Mouse (Mus musculus): ENCODE results near the gene Pank4. TPM values are rescaled to one million over a fixed set of nuclear protein-coding genes. Genes with fewer than 3 reads are reported as not detected.

Pank4 gene
- polyA plus RNA-seq, 1 experiment from 2014 or later: 44.9 TPM

GRCm38 (mm10) chr4:155009216-155009615 is 45.3 kb downstream of the Pank4 start:
- no peaks in the 10 kb centered on the region for H3K9me3 ChIP-seq
- no peaks in the 10 kb centered on the region for H3K36me3 ChIP-seq (replicated peaks)
- H3K4me1 ChIP-seq: no peaks in the 10 kb centered on the region
- 90% methylated on average over 3 of the region's 3 CpGs for WGBS
- no peak overlapping the region for H3K27ac ChIP-seq
- no peak overlapping the region for H3K4me2 ChIP-seq
- H3K9ac ChIP-seq: no peak overlapping the region
- no peak for ATAC-seq (replicated peaks)
- no peaks in the 10 kb centered on the region for H3K27me3 ChIP-seq (replicated peaks)
- no peak overlapping the region for H3K4me3 ChIP-seq

GRCm38 (mm10) chr4:155010870-155011269 is 46.9 kb downstream of the Pank4 start:
- no peak overlapping the region for H3K4me3 ChIP-seq

GRCm38 (mm10) chr4:155011312-155012025 is 47.5 kb downstream of the Pank4 start:
- Histone ChIP-seq H3K27ac (no peak overlapping the region), H3K4me1 (peaks cover 4% of the 10 kb centered on the region; the same call in 1 of the 2 replicates)

More at GRCm38 (mm10) chr4:155010870-155011269, 46.9 kb downstream of the Pank4 start:
- H3K4me2 ChIP-seq: no peak overlapping the region
- no peaks in the 10 kb centered on the region for H3K36me3 ChIP-seq (replicated peaks)
- H3K9ac ChIP-seq: no peak overlapping the region
- no peak overlapping the region for H3K27ac ChIP-seq
- H3K27me3 ChIP-seq (replicated peaks): no peaks in the 10 kb centered on the region
- no peaks in the 10 kb centered on the region for H3K9me3 ChIP-seq
- ATAC-seq (replicated peaks): no peak
- WGBS: 72% methylated on average over 5 of the region's 5 CpGs
- peaks cover 4% of the 10 kb centered on the region; the same call in 1 of the 2 replicates for H3K4me1 ChIP-seq

GRCm38 (mm10) chr4:155012115-155012514 is 48.2 kb downstream of the Pank4 start:
- Histone ChIP-seq H3K4me3 (no peak overlapping the region), H3K36me3 (replicated peaks) (no peaks in the 10 kb centered on the region), H3K27me3 (replicated peaks) (no peaks in the 10 kb centered on the region), H3K9ac (no peak overlapping the region), H3K4me2 (no peak overlapping the region), H3K4me1 (peaks cover 7% of the 10 kb centered on the region; the same call in 1 of the 2 replicates), H3K27ac (no peak overlapping the region), H3K9me3 (no peaks in the 10 kb centered on the region)
- WGBS: 65% methylated on average over 2 of the region's 2 CpGs
- no peak for ATAC-seq (replicated peaks)

More at GRCm38 (mm10) chr4:155011312-155012025, 47.5 kb downstream of the Pank4 start:
- no peak for ATAC-seq (replicated peaks)
- no peaks in the 10 kb centered on the region for H3K36me3 ChIP-seq (replicated peaks)
- no peak overlapping the region for H3K9ac ChIP-seq
- no peaks in the 10 kb centered on the region for H3K27me3 ChIP-seq (replicated peaks)
- no peak overlapping the region for H3K4me2 ChIP-seq
- WGBS: 77% methylated on average over 8 of the region's 8 CpGs
- no peaks in the 10 kb centered on the region for H3K9me3 ChIP-seq
- H3K4me3 ChIP-seq: no peak overlapping the region

GRCm38 (mm10) chr4:155012788-155013187 is 48.9 kb downstream of the Pank4 start:
- ATAC-seq (replicated peaks): peak; percentile 65; the same call in 1 of the 2 replicates
- WGBS: 8% methylated on average over 4 of the region's 4 CpGs
- H3K4me1 ChIP-seq: peaks cover 10% of the 10 kb centered on the region; the same call in 1 of the 2 replicates

GRCm38 (mm10) chr4:155014244-155014643 is 50.3 kb downstream of the Pank4 start:
- Histone ChIP-seq H3K4me1 (peaks cover 19% of the 10 kb centered on the region), H3K9ac (no peak overlapping the region), H3K27me3 (replicated peaks) (no peaks in the 10 kb centered on the region), H3K36me3 (replicated peaks) (no peaks in the 10 kb centered on the region), H3K4me3 (no peak overlapping the region), H3K27ac (no peak overlapping the region), H3K4me2 (no peak overlapping the region), H3K9me3 (no peaks in the 10 kb centered on the region)
- ATAC-seq (replicated peaks): no peak
- WGBS: 49% methylated on average over 14 of the region's 14 CpGs

More at GRCm38 (mm10) chr4:155012788-155013187, 48.9 kb downstream of the Pank4 start:
- H3K4me3 ChIP-seq: no peak overlapping the region
- no peaks in the 10 kb centered on the region for H3K36me3 ChIP-seq (replicated peaks)
- no peak overlapping the region for H3K4me2 ChIP-seq
- no peak overlapping the region for H3K27ac ChIP-seq
- H3K9me3 ChIP-seq: no peaks in the 10 kb centered on the region
- H3K27me3 ChIP-seq (replicated peaks): no peaks in the 10 kb centered on the region
- H3K9ac ChIP-seq: no peak overlapping the region

- no peak for ATAC-seq (replicated peaks)
- H3K9me3 ChIP-seq: no peaks in the 10 kb centered on the region
- H3K27ac ChIP-seq: no peak overlapping the region
- no peak overlapping the region for H3K9ac ChIP-seq
- H3K27me3 ChIP-seq (replicated peaks): no peaks in the 10 kb centered on the region
- 73% methylated on average over 12 of the region's 12 CpGs for WGBS
- H3K36me3 ChIP-seq (replicated peaks): no peaks in the 10 kb centered on the region
- peaks cover 25% of the 10 kb centered on the region for H3K4me1 ChIP-seq
- no peak overlapping the region for H3K4me2 ChIP-seq
- H3K4me3 ChIP-seq: no peak overlapping the region
These were observed 50.9 kb downstream of the Pank4 start for GRCm38 (mm10) chr4:155014791-155015190.

- Histone ChIP-seq H3K4me1 (peaks cover 30% of the 10 kb centered on the region), H3K27me3 (replicated peaks) (no peaks in the 10 kb centered on the region), H3K9me3 (no peaks in the 10 kb centered on the region), H3K27ac (no peak overlapping the region), H3K36me3 (replicated peaks) (no peaks in the 10 kb centered on the region), H3K4me2 (no peak overlapping the region), H3K4me3 (no peak overlapping the region), H3K9ac (no peak overlapping the region)
- WGBS: 81% methylated on average over 4 of the region's 4 CpGs
- ATAC-seq (replicated peaks): no peak
These were observed 51.6 kb downstream of the Pank4 start for GRCm38 (mm10) chr4:155015550-155015949.

- Histone ChIP-seq H3K27me3 (replicated peaks) (no peaks in the 10 kb centered on the region), H3K27ac (no peak overlapping the region), H3K4me1 (peaks cover 40% of the 10 kb centered on the region), H3K9ac (no peak overlapping the region), H3K36me3 (replicated peaks) (no peaks in the 10 kb centered on the region), H3K4me2 (no peak overlapping the region), H3K4me3 (no peak overlapping the region), H3K9me3 (no peaks in the 10 kb centered on the region)
- no peak for ATAC-seq (replicated peaks)
- WGBS: 63% methylated on average over 11 of the region's 11 CpGs
These were observed 52.9 kb downstream of the Pank4 start for GRCm38 (mm10) chr4:155016807-155017206.

GRCm38 (mm10) chr4:155017253-155017878 is 53.4 kb downstream of the Pank4 start:
- Histone ChIP-seq H3K4me3 (no peak overlapping the region), H3K27ac (no peak overlapping the region), H3K4me2 (no peak overlapping the region), H3K27me3 (replicated peaks) (no peaks in the 10 kb centered on the region), H3K36me3 (replicated peaks) (no peaks in the 10 kb centered on the region), H3K4me1 (peaks cover 40% of the 10 kb centered on the region), H3K9me3 (no peaks in the 10 kb centered on the region), H3K9ac (no peak overlapping the region)
- WGBS: 64% methylated on average over 11 of the region's 11 CpGs
- no peak for ATAC-seq (replicated peaks)

- no peak for ATAC-seq (replicated peaks)
- Histone ChIP-seq H3K9me3 (no peaks in the 10 kb centered on the region), H3K9ac (no peak overlapping the region), H3K36me3 (replicated peaks) (no peaks in the 10 kb centered on the region), H3K27ac (no peak overlapping the region), H3K27me3 (replicated peaks) (no peaks in the 10 kb centered on the region), H3K4me2 (no peak overlapping the region), H3K4me1 (peaks cover 40% of the 10 kb centered on the region), H3K4me3 (no peak overlapping the region)
- 76% methylated on average over 8 of the region's 8 CpGs for WGBS
These were observed 54.1 kb downstream of the Pank4 start for GRCm38 (mm10) chr4:155018066-155018465.

GRCm38 (mm10) chr4:155018601-155019335 is 54.8 kb downstream of the Pank4 start:
- Histone ChIP-seq H3K36me3 (replicated peaks) (no peaks in the 10 kb centered on the region), H3K4me3 (peak overlapping the region; percentile 7; the same call in 1 of the 2 replicates), H3K27me3 (replicated peaks) (no peaks in the 10 kb centered on the region), H3K9me3 (no peaks in the 10 kb centered on the region), H3K4me2 (peak overlapping the region; percentile 32), H3K4me1 (peaks cover 44% of the 10 kb centered on the region), H3K9ac (peak overlapping the region; percentile 15; the same call in 1 of the 2 replicates), H3K27ac (no peak overlapping the region)
- ATAC-seq (replicated peaks): peak; percentile 38; the same call in 1 of the 2 replicates
- 7% methylated on average over 15 of the region's 15 CpGs for WGBS

All from midbrain, embryonic 15.5 days (tissue).